Mouse (Mus musculus): ENCODE measurements around the gene Adgrl4.

The Adgrl4 gene

GRCm38 (mm10) chr3:151437693-151438092 lies at the start of gene Adgrl4:
TSS of gene Adgrl4 (plus strand) at chr3:151437887.
- DNase-seq (ENCODE audit: low read depth, low spot score): no peak

- no peak for DNase-seq (ENCODE audit: low read depth, low spot score)
These were observed 46.8 kb upstream of the Adgrl4 start for GRCm38 (mm10) chr3:151390912-151391311.

- DNase-seq (ENCODE audit: low read depth, low spot score): no peak
These were observed 44.8 kb upstream of the Adgrl4 start for GRCm38 (mm10) chr3:151392891-151393290.

DNA sequence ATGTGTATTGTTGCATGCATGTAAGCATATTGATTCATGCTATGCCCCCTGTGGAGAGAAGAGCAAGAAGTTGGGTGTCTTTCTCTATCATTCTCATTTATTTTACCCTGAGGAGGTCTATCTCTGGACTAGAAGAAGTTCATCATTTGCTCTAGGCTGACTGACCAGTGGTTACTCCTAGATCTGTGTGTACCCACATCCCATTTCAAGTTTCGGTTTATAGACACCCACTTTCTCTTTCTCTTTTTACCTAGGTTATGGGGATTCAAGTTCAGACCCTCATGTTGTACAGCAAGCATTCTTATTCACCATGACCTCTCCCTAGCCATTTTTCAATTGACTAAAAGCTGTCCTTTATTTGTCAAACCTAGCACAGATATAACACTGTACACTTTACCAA lies 44.4 kb upstream of the Adgrl4 start:
- no peak for DNase-seq (ENCODE audit: low read depth, low spot score)

- no peak for DNase-seq (ENCODE audit: low read depth, low spot score)
These were observed 38.4 kb upstream of the Adgrl4 start for GRCm38 (mm10) chr3:151399270-151399669.

GRCm38 (mm10) chr3:151411031-151411430 lies 26.7 kb upstream of the Adgrl4 start:
- DNase-seq (ENCODE audit: low read depth, low spot score): no peak

DNA sequence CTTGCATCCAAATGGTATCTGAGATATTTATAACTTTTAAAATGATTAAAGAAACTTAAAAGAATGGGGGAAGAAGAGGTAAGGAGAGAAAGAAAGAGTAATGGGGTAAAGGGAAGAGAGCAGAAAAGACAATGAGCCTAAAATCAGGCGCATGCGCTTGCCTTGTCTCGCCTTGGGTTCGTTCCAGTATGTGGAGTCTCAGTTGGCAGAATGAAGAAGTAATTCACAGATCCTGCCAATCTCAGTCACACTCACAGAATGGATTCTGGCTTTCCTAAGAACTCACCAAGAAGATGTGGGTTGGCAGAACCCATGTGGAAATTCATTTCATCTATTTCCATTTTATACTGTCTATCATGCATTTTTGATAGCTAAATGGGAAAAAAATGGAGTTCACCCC lies 26.2 kb upstream of the Adgrl4 start:
- no peak for DNase-seq (ENCODE audit: low read depth, low spot score)

GRCm38 (mm10) chr3:151416931-151417330 lies 20.8 kb upstream of the Adgrl4 start:
- DNase-seq (ENCODE audit: low read depth, low spot score): no peak

GRCm38 (mm10) chr3:151417688-151418572 lies 19.8 kb upstream of the Adgrl4 start:
- no peak for DNase-seq (ENCODE audit: low read depth, low spot score)

DNA sequence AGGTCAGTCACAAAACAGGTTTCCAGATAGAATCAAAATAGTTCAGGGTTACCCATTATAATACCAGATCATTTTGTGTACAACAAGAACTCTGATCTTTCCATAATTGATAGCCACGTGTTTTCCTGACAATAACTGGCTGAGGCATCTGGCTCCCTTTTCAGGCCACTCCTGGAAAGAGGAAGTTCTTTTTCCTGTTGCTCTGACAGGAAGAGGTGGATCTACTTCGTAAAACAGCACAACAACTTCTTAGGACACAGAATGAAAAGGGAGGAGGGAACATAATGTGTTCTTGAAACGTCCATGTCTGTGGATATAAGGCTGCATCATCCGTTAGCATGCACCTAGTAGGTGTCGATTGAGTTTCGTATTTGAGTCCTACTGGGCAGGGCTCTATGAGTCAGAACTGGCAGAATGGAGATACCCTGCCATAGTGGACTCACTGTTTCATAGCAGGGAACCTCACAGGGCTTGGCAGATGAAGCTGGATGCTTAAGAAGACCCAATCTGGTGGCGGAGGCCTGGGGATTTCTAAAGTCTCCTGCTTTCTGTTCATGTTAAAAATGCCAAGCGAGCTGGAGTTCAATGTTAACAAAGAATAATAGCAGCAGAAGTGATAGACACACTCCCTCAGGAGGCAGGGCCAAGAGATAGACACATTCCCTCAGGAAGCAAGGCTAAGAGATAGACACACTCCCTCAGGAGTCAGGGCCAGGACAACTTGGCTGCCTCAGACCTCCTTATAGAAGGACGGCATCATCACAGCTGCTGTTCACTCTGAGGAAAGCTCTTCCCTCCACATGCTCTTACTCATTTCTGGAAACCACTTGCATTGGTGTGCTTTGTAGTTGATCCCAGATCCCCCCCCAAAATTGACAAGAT lies 13.1 kb upstream of the Adgrl4 start:
- DNase-seq (ENCODE audit: low read depth, low spot score): no peak

DNA sequence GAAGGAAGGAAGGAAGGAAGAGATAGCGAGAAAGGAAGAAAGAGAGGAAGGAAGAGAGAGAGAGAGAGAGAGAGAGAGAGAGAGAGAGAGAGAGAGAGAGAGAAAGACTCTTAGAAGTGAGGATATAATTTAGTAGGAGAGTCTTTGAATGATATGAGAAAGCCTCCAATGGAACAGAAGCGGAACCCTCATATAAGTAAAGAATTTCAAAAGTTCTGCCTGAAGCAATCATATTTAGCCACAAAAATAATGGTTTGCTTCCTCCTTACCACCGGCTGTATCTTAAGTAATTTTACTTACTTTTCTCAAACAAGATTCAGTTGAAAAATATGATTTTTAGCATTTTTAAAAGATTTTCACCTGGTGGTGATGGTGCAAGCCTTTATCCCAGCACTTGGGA lies 7.6 kb upstream of the Adgrl4 start:
- no peak for DNase-seq (ENCODE audit: low read depth, low spot score)

GRCm38 (mm10) chr3:151431507-151431906 lies 6.2 kb upstream of the Adgrl4 start:
- DNase-seq (ENCODE audit: low read depth, low spot score): no peak

- DNase-seq (ENCODE audit: low read depth, low spot score): no peak
These were observed 677 bp downstream of the Adgrl4 start for GRCm38 (mm10) chr3:151438364-151438763.

GRCm38 (mm10) chr3:151439976-151440375 lies 2.3 kb downstream of the Adgrl4 start:
- DNase-seq (ENCODE audit: low read depth, low spot score): no peak

- no peak for DNase-seq (ENCODE audit: low read depth, low spot score)
These were observed 4.3 kb downstream of the Adgrl4 start for GRCm38 (mm10) chr3:151442026-151442425.

DNA sequence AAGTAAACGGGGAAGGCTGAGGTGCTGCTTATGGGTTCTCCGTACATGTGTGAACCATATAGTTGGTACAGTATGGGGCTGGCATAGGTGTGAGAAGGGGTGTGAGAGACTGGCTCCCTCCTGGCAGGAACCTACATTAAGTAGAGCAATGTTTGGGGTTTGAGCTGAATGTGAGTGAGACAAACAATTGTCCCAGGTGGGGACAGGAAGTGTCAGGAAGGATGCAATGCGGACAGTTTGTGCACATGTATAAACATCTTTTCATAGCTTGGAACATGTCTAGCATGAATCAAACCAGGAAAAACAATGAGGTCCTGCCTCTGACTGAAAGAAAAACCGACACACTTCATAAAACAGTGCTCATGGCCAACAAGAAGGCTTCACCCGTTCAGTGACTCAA lies 5.8 kb downstream of the Adgrl4 start:
- DNase-seq (ENCODE audit: low read depth, low spot score): no peak

DNA sequence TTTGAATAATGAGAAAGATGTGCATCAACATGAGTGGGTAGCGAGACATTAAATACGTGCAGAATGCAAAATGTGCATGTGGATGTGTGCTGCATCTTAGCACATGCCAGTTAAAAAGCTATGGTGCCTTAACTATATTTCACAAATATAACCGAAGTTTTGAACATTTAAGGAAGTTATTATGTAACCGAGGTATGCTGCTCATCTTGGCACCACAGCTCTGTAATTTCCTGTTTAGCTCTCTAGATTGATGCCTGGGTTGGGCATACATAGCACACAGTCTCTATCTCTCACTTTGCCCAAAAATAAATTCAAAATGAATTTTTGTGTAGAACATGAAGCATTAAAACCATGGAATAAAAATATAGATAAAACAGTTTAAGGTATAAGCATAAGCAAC lies 6.6 kb downstream of the Adgrl4 start:
- DNase-seq (ENCODE audit: low read depth, low spot score): no peak

GRCm38 (mm10) chr3:151445936-151446335 lies 8.2 kb downstream of the Adgrl4 start:
- no peak for DNase-seq (ENCODE audit: low read depth, low spot score)

DNA sequence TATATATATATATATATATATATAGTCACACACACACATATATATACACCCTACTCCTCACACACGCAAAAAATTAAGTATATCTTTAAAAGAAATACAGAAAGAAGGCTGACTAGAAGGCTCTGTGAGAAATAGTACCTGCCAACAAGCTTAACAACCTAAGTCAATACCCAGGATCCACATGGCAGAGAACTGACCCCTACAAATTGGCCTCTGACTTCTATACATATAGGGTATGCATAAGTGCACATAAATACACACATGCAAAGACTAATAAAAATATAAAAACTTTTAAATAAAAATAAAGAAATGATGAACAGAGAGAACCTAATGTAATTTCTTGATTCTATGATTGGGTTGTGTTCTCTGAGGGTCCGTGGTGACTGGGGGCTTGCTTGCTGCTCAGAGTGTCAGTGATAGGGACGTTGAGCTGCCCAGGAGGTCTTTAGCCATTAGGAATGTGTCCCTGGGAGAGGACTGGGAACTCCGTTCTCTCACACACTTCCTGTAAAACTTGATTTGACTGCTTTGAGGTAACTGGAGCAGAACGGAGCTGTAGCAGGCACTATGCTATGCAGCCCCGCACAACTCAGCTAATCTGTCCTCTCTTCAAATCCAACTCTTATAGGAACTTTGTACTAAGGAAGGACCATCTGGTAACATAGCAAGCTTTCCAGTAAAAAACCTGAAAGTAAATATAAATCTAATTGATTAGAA lies 17.5 kb downstream of the Adgrl4 start:
- no peak for DNase-seq (ENCODE audit: low read depth, low spot score)

- no peak for DNase-seq (ENCODE audit: low read depth, low spot score)
These were observed 21.9 kb downstream of the Adgrl4 start for GRCm38 (mm10) chr3:151459430-151460190.

DNA sequence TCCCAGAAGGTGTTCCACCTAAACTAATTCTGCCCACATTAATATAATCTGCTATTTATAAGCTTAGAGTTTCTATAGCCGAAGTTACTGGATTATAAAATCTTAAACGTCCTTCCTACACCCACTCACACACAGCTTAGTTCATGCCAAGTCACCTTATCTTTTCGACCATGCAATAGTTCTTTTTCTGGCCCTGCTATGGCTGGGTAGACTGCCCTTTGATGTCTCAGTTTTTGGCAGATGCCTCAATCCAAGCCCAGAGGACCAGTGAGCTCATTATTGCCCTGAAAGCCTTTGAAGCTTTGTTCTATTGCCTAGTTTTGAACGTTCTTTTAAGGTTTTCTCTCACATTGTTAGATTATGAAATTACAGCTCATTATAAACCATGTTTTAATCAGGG lies 27.5 kb downstream of the Adgrl4 start:
- no peak for DNase-seq (ENCODE audit: low read depth, low spot score)
